Mouse (Mus musculus) CH12.LX (cell line): ENCODE measurements around the gene Vsig8.

Experiments used
- CHD2 ChIP-seq: IDR thresholded peaks from 2 replicates; pipeline ENCODE4 v1.6.1; 2011; ENCODE audit warnings: low read length, improper control_type of control experiment
- CTCF ChIP-seq, 2 experiments: IDR thresholded peaks in 1 of 2; conservative IDR thresholded peaks in 1 of 2; 2 replicates each; pipeline ENCODE4 v1.5.1; 2011 to 2012; ENCODE audit warnings: low read depth in 2 of 2, low read length in 2 of 2, improper control_type of control experiment in 1 of 2, inconsistent platforms in 1 of 2, mild to moderate bottlenecking in 1 of 2, moderate library complexity in 1 of 2
- KAT2A ChIP-seq: IDR thresholded peaks from 2 replicates; pipeline ENCODE4 v1.6.1; 2012; ENCODE audit warnings: low read length, improper control_type of control experiment, inconsistent platforms; ENCODE audit not compliant: insufficient replicate concordance
- NRF1 ChIP-seq: IDR thresholded peaks from 2 replicates; pipeline ENCODE4 v1.6.1; 2014; ENCODE audit warnings: low read depth, mild to moderate bottlenecking, inconsistent platforms, low read length, improper control_type of control experiment, moderate library complexity

DNA sequence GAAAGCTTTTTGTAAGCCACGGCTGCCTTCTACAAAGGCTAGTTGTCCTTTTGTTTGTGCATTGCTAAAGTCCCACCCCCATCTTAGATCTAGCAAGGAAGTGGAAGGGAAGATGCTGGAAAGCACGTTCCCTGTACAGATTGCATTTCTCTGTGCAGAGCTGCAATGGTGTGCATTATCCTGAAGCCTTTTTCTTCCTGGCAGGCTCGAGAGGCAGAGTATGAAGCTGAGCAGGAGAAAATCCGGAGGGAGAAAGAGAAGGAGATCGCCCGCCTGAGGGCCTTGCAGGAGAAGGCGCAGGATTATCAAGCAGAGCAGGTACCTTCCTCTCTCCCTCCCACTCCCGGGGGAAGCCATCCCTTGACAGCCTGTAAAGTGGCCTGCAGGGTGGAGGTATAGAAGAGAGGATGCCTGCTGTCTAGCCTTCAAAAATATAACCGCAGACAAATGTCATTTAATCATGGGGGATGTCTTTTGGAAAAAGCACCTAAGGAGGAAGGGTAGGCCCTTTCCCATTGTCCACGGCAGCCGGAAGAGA, 15.4 kb upstream of the Vsig8 start:
- TF ChIP-seq CTCF (conservative IDR thresholded peaks at IDR 0.05 in 1 of 2, IDR thresholded peaks at IDR 0.05 in 1 of 2; ENCODE audit: low read depth in 2 of 2, low read length in 2 of 2) (no peak), KAT2A (no peak), NRF1 (no peak), CHD2 (no peak)
